Mouse (Mus musculus): ENCODE measurements around the gene Pigk.

- TF ChIP-seq CTCF (IDR thresholded peaks at IDR 0.05; ENCODE audit: borderline replicate concordance, insufficient read depth, low read depth, low read length): no peak
- no peak for TF ChIP-seq POLR2A (IDR thresholded peaks at IDR 0.05; ENCODE audit: borderline replicate concordance, insufficient read depth, low read length)
These were observed 31.7 kb downstream of the Pigk start for GRCm38 (mm10) chr3:152745611-152746010.

Data from cerebellum, adult 2 months (tissue).